Mouse (Mus musculus): ENCODE results near the gene Pip4k2b. TPM values are rescaled to one million over a fixed set of nuclear protein-coding genes. Genes with fewer than 3 reads are reported as not detected.
A peak's percentile ranks its signal among the peaks of the same experiment; 100 is the strongest.
"Not testable (repeated sequence)": the region's sequence is repeated elsewhere in the genome, so short reads cannot be mapped to it uniquely, and the experiment has no call there.

The Pip4k2b gene
- polyA plus RNA-seq, 2 experiments, result 0.56 to 5.0 TPM

GRCm38 (mm10) chr11:97738703-97739102 lies 5.8 kb downstream of the Pip4k2b start:
- H3K36me3 ChIP-seq (replicated peaks; ENCODE audit: control insufficient read depth, insufficient read depth, low read depth), result no peaks in the 10 kb centered on the region
- H3K4me1 ChIP-seq (replicated peaks; ENCODE audit: control insufficient read depth in 2 of 2, insufficient read depth in 2 of 2, low read length in 1 of 2), result peaks cover 6 to 17% of the 10 kb centered on the region in 2 experiments; a peak in 3 of 4 replicates
- ATAC-seq (ENCODE audit: insufficient read depth) (no peak), DNase-seq (ENCODE audit: low read depth in 3 of 3, low spot score in 3 of 3) (no peak)
- H3K27ac ChIP-seq, result no peak overlapping the region
- TF ChIP-seq CTCF (IDR thresholded peaks at IDR 0.05; ENCODE audit: low read depth), result peak; percentile 59
- TF ChIP-seq EP300 (IDR thresholded peaks at IDR 0.05; ENCODE audit: low read depth), result no peak
- no peak overlapping the region for H3K9ac ChIP-seq (replicated peaks)
- 47% methylated on average over 6 of the region's 6 CpGs for WGBS (ENCODE audit: insufficient replicate concordance)
- no peak overlapping the region for H3K4me2 ChIP-seq (ENCODE audit: low read depth)
- H3K27me3 ChIP-seq (ENCODE audit: control insufficient read depth, insufficient read depth, low read length), result no peaks in the 10 kb centered on the region
- no peak overlapping the region for H3K4me3 ChIP-seq (ENCODE audit: insufficient read depth in 1 of 2, low read depth in 2 of 2, low read length in 2 of 2)
- no peaks in the 10 kb centered on the region for H3K9me3 ChIP-seq (ENCODE audit: control insufficient read depth, low read length)

GRCm38 (mm10) chr11:97737600-97737999 lies 6.9 kb downstream of the Pip4k2b start:
- peaks cover 0 to 8% of the 10 kb centered on the region in 2 experiments; a peak in 1 of 4 replicates for H3K4me1 ChIP-seq (replicated peaks; ENCODE audit: control insufficient read depth in 2 of 2, insufficient read depth in 2 of 2, low read length in 1 of 2)
- no peak overlapping the region for H3K27ac ChIP-seq
- H3K4me3 ChIP-seq (ENCODE audit: insufficient read depth in 1 of 2, low read depth in 2 of 2, low read length in 2 of 2), result no peak overlapping the region
- no peaks in the 10 kb centered on the region for H3K36me3 ChIP-seq (replicated peaks; ENCODE audit: control insufficient read depth, insufficient read depth, low read depth)
- H3K9me3 ChIP-seq (ENCODE audit: control insufficient read depth, low read length), result no peaks in the 10 kb centered on the region
- no peak overlapping the region for H3K9ac ChIP-seq (replicated peaks)
- no peak for TF ChIP-seq EP300 (IDR thresholded peaks at IDR 0.05; ENCODE audit: low read depth)
- no peak for DNase-seq (ENCODE audit: low read depth in 3 of 3, low spot score in 3 of 3)
- no peak overlapping the region for H3K4me2 ChIP-seq (ENCODE audit: low read depth)
- H3K27me3 ChIP-seq (ENCODE audit: control insufficient read depth, insufficient read depth, low read length), result no peaks in the 10 kb centered on the region
- ATAC-seq (ENCODE audit: insufficient read depth), result no peak
- WGBS (ENCODE audit: insufficient replicate concordance), result 74% methylated on average over 4 of the region's 4 CpGs

- H3K9me3 ChIP-seq (ENCODE audit: control insufficient read depth, low read length), result no peaks in the 10 kb centered on the region
- H3K36me3 ChIP-seq (replicated peaks; ENCODE audit: control insufficient read depth, insufficient read depth, low read depth), result no peaks in the 10 kb centered on the region
- H3K4me1 ChIP-seq (replicated peaks; ENCODE audit: control insufficient read depth in 2 of 2, insufficient read depth in 2 of 2, low read length in 1 of 2), result 0 out of 4 replicates have a peak, but pooled peaks cover 0 to 5% of the 10 kb centered on the region in 2 experiments
- TF ChIP-seq CTCF (IDR thresholded peaks at IDR 0.05; ENCODE audit: low read depth) (no peak), EP300 (IDR thresholded peaks at IDR 0.05; ENCODE audit: low read depth) (no peak)
- ATAC-seq (ENCODE audit: insufficient read depth), result no peak
- no peaks in the 10 kb centered on the region for H3K27me3 ChIP-seq (ENCODE audit: control insufficient read depth, insufficient read depth, low read length)
- H3K4me2 ChIP-seq (ENCODE audit: low read depth), result no peak overlapping the region
- no peak overlapping the region for H3K4me3 ChIP-seq (ENCODE audit: insufficient read depth in 1 of 2, low read depth in 2 of 2, low read length in 2 of 2)
- WGBS (ENCODE audit: insufficient replicate concordance), result 69% methylated on average over 5 of the region's 5 CpGs
- no peak overlapping the region for H3K9ac ChIP-seq (replicated peaks)
- no peak overlapping the region for H3K27ac ChIP-seq
- no peak for DNase-seq (ENCODE audit: low read depth in 3 of 3, low spot score in 3 of 3)
Measured at GRCm38 (mm10) chr11:97736645-97737044, 7.9 kb downstream of the Pip4k2b start.

- H3K9me3 ChIP-seq (ENCODE audit: control insufficient read depth, low read length); H3K36me3 ChIP-seq (replicated peaks; ENCODE audit: control insufficient read depth, insufficient read depth, low read depth); H3K4me2 ChIP-seq (ENCODE audit: low read depth); H3K4me1 ChIP-seq (replicated peaks; ENCODE audit: control insufficient read depth in 2 of 2, insufficient read depth in 2 of 2, low read length in 1 of 2); H3K9ac ChIP-seq (replicated peaks); ATAC-seq (ENCODE audit: insufficient read depth); H3K27ac ChIP-seq; DNase-seq (ENCODE audit: low read depth in 3 of 3, low spot score in 3 of 3); H3K4me3 ChIP-seq (ENCODE audit: insufficient read depth in 1 of 2, low read depth in 2 of 2, low read length in 2 of 2); H3K27me3 ChIP-seq (ENCODE audit: control insufficient read depth, insufficient read depth, low read length): not testable (repeated sequence)
- WGBS (ENCODE audit: insufficient replicate concordance), result 56% methylated on average over 5 of the region's 5 CpGs
Measured at GRCm38 (mm10) chr11:97734810-97735209, 9.7 kb downstream of the Pip4k2b start.

GRCm38 (mm10) chr11:97733689-97734088 lies 10.8 kb downstream of the Pip4k2b start:
- no peak for DNase-seq (ENCODE audit: low read depth in 3 of 3, low spot score in 3 of 3)
- no peak for ATAC-seq (ENCODE audit: insufficient read depth)
- H3K4me1 ChIP-seq (replicated peaks; ENCODE audit: control insufficient read depth in 2 of 2, insufficient read depth in 2 of 2, low read length in 1 of 2), result 0 out of 4 replicates have a peak, but pooled peaks cover 0 to 5% of the 10 kb centered on the region in 2 experiments
- H3K4me2 ChIP-seq (ENCODE audit: low read depth), result no peak overlapping the region
- 36% methylated on average over 10 of the region's 10 CpGs for WGBS (ENCODE audit: insufficient replicate concordance)
- H3K27me3 ChIP-seq (ENCODE audit: control insufficient read depth, insufficient read depth, low read length), result no peaks in the 10 kb centered on the region
- no peak overlapping the region for H3K27ac ChIP-seq
- H3K4me3 ChIP-seq (ENCODE audit: insufficient read depth in 1 of 2, low read depth in 2 of 2, low read length in 2 of 2), result no peak overlapping the region
- no peak for TF ChIP-seq CTCF (IDR thresholded peaks at IDR 0.05; ENCODE audit: low read depth)
- TF ChIP-seq EP300 (IDR thresholded peaks at IDR 0.05; ENCODE audit: low read depth), result no peak
- no peaks in the 10 kb centered on the region for H3K9me3 ChIP-seq (ENCODE audit: control insufficient read depth, low read length)
- no peak overlapping the region for H3K9ac ChIP-seq (replicated peaks)
- H3K36me3 ChIP-seq (replicated peaks; ENCODE audit: control insufficient read depth, insufficient read depth, low read depth), result no peaks in the 10 kb centered on the region; the same call in 1 of the 2 replicates
